Mouse (Mus musculus) CD4-positive, CD25-positive, alpha-beta regulatory T cell, adult 9 weeks (primary cell): Measurements from ENCODE around the gene Pitpnb. TPM values are rescaled to one million over a fixed set of nuclear protein-coding genes. Genes with fewer than 3 reads are reported as not detected.

Experiments used
- polyA plus RNA-seq: library from polyadenylated mRNA; unstranded; fragments of 100-300 nt; shearing (Covaris generic); gene quantifications from one replicate; pipeline ENCODE4 v1.2.1, GENCODE M21; 2017

The Pitpnb gene
- polyA plus RNA-seq = 82.1 TPM

GRCm38 (mm10) chr5:111330417-111331098 is at the start of gene Pitpnb:
TSS of gene Pitpnb (plus strand) at chr5:111330763.

DNA sequence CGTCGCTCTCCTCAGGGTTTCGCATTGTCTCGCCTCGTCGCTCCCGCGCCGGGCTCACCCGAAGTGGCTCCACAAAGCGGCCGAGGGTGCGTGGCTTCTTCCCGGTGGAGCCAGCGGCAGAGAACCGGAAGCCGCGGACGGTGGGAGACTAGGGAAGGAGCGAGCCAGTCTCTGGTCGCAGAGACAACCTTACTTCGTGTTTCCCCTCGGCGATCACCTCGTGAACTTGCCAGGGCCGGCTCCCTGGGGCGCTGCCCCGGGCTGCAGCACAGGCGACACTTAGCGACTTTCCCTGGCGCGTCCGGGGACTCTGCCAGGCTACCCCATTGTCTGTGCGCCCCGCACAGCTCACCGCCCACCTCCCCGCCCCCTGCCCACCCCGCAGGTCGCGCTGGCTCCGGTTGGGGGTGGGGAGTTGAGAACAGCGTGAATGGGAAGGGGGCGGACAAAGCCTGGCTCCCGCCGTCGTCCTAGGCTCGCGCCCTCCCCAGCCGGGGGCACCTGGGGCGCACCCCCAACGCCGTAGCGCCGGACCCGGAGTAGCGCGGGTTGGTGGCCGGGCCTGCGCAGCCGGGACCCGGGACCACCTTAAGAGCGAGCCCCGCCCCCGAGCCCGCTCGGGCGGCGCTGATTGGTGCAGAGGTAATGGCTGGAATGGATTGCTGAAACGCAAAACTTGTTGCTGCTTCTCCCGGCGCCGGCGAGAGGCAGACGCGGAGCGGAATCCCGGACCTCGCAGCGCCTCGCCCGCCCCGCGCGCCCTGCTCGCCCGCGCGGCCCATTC is 86.2 kb downstream of the Pitpnb start, which contains the start of gene Mn1:
Gene Mn1 (plus strand): TSS at position 772 of the 784 bp plus-strand sequence.

Other genes starting within 250 kb of the Pitpnb start
- gene Mn1, start 86.6 kb downstream of the Pitpnb start, polyA plus RNA-seq = 0.06 TPM